Mouse (Mus musculus) forebrain, postnatal 0 days (tissue): ENCODE results near the gene Atg4d. TPM values are rescaled to one million over a fixed set of nuclear protein-coding genes. Genes with fewer than 3 reads are reported as not detected.
"Not testable (repeated sequence)": the region's sequence is repeated elsewhere in the genome, so short reads cannot be mapped to it uniquely, and the experiment has no call there.

Experiments
- ATAC-seq: fragments of 200-750 bp; cut with Nextera tagmentation; 2 replicates; pipeline ENCODE4 v1.8.0; 2017; ENCODE audit warnings: mild to moderate bottlenecking, moderate library complexity
- DNase-seq: peaks from one replicate; pipeline ENCODE4 v3.0.0-alpha.2; 2015
- H3K27ac ChIP-seq: fragments of 300-500 bp; sonication (generic); 2 replicates; pipeline ENCODE4 v1.5.1; 2014; ENCODE audit warnings: low read depth, mild to moderate bottlenecking, antibody characterized with exemption, low read length, moderate library complexity, mixed read lengths
- H3K27me3 ChIP-seq: fragments of 300-500 bp; sonication (generic); 2 replicates; pipeline ENCODE4 v1.6.1; 2014; ENCODE audit warnings: mild to moderate bottlenecking, low read length, mixed read lengths; ENCODE audit not compliant: insufficient read depth
- H3K36me3 ChIP-seq: fragments of 300-500 bp; sonication (generic); 2 replicates; pipeline ENCODE4 v1.6.1; 2014; ENCODE audit warnings: mild to moderate bottlenecking, moderate library complexity; ENCODE audit not compliant: insufficient read depth
- H3K4me1 ChIP-seq: fragments of 300-500 bp; sonication (generic); 2 replicates; pipeline ENCODE4 v1.6.1; 2014; ENCODE audit warnings: antibody characterized with exemption; ENCODE audit not compliant: insufficient read depth
- H3K4me2 ChIP-seq: fragments of 300-500 bp; sonication (generic); 2 replicates; pipeline ENCODE4 v1.6.1; 2014; ENCODE audit warnings: low read depth, mild to moderate bottlenecking, moderate library complexity
- H3K4me3 ChIP-seq: fragments of 300-500 bp; sonication (generic); 2 replicates; pipeline ENCODE4 v1.5.1; 2014; ENCODE audit warnings: low read depth, low read length, mixed read lengths
- H3K9ac ChIP-seq: fragments of 300-500 bp; sonication (generic); 2 replicates; pipeline ENCODE4 v1.6.1; 2014; ENCODE audit warnings: mild to moderate bottlenecking
- H3K9me3 ChIP-seq: fragments of 300-500 bp; sonication (generic); 2 replicates; pipeline ENCODE4 v1.6.1; 2016; ENCODE audit warnings: low read length
- CTCF ChIP-seq: sonication (generic); IDR thresholded peaks from 2 replicates; pipeline ENCODE4 v1.5.1; 2016; ENCODE audit warnings: antibody characterized with exemption, control low read depth, low read depth
- WGBS: fragments of 180-500 bp; shearing (Covaris S2); extraction: QIAGEN DNeasy Blood & Tissue Kit; methylation state at CpG from one replicate; pipeline ENCODE4 v1.1.7; 2014; 5-methylcytosine and 5-hydroxymethylcytosine counted together
- polyA plus RNA-seq: library from polyadenylated mRNA; unstranded; fragments of >200 nt; fragmentation: Nextera tagmentation; extraction: Ambion mirVana; gene quantifications from 2 replicates; pipeline ENCODE4 v1.2.1, GENCODE M21; 2015
- total RNA-seq: library from RNA; depleted of rRNA; stranded (reverse); fragments of >200 nt; gene quantifications from 2 replicates; pipeline ENCODE4 v1.2.3, GENCODE M21; 2014

Gene Atg4d
- total and polyA plus RNA-seq, 2 experiments from 2014 or later = 18.7 to 26.4 TPM

DNA sequence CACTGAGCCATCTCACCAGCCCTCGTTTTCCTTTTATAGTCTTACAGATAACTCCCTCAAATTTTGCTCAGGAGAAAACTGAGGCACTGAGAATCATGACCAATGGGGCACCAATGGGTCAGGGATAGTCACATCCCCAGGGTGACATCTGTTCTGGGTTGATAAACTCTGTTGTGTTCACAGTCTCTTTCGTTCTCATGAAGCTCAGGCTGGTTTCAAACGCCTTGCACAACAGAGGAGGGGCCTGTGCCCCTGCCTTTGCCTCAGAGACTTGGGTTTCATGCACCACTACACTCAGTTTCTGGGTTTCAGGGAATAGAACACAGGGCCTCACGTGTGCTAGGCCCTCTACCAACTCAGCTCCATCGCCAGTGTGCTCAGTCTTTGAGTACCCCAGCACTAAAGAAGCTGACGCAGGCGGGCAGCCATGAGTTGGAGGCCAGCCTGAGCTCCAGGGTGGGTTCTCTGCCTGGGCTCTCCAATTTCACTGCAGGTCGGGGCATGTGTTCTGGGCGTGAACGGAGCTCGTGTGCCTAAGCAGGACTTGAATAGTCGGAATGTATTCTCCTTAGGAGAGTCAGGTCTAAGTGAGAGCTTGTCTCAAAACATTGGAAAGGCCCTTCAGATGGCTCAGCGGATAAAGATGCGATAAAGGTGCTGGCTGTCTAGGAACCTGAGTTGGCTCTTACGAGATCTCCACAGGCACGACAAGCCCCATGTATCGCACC is 657 bp upstream of the Atg4d start:
- no peak for DNase-seq
- Histone ChIP-seq H3K36me3 (peaks cover 15% of the 10 kb centered on the region), H3K4me2 (peak overlapping the region; percentile 86), H3K9me3 (no peaks in the 10 kb centered on the region), H3K4me3 (peak overlapping the region; percentile 93), H3K27me3 (no peaks in the 10 kb centered on the region), H3K27ac (peak overlapping the region; percentile 66), H3K4me1 (peaks cover 11% of the 10 kb centered on the region; the same call in 1 of the 2 replicates), H3K9ac (peak overlapping the region; percentile 90)
- WGBS = 18% methylated on average over 17 of the region's 17 CpGs
- TF ChIP-seq CTCF = no peak
- peak; percentile 17; the same call in 1 of the 2 replicates for ATAC-seq

DNA sequence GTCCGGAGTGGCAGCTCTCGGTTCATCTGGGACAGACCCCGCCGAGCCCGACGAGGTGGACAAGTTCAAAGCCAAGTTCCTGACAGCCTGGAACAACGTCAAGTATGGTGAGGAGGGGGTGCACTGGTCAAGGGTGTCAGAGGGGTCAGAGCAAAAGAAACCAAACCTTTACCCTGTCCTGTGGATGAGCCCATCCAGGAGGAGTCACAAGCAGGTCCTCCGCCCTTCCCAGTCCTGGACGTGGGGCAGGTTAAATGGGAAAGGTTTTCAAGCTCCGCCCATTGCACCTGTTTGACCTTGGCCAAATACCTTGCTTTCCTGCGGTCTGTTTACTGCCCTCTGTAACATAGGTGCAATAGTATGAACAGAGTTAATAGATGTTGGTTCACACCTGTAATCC is 518 bp downstream of the Atg4d start:
- 6% methylated on average over 11 of the region's 11 CpGs for WGBS
- DNase-seq = no peak
- H3K4me1 ChIP-seq = peaks cover 11% of the 10 kb centered on the region; the same call in 1 of the 2 replicates
- H3K9me3 ChIP-seq = no peaks in the 10 kb centered on the region
- H3K27me3 ChIP-seq = no peaks in the 10 kb centered on the region
- H3K27ac ChIP-seq = peak overlapping the region; percentile 79
- peak overlapping the region; percentile 93 for H3K4me3 ChIP-seq
- peak overlapping the region; percentile 90 for H3K9ac ChIP-seq
- H3K36me3 ChIP-seq = peaks cover 25% of the 10 kb centered on the region
- H3K4me2 ChIP-seq = peak overlapping the region; percentile 86
- TF ChIP-seq CTCF = no peak
- no peak for ATAC-seq

DNA sequence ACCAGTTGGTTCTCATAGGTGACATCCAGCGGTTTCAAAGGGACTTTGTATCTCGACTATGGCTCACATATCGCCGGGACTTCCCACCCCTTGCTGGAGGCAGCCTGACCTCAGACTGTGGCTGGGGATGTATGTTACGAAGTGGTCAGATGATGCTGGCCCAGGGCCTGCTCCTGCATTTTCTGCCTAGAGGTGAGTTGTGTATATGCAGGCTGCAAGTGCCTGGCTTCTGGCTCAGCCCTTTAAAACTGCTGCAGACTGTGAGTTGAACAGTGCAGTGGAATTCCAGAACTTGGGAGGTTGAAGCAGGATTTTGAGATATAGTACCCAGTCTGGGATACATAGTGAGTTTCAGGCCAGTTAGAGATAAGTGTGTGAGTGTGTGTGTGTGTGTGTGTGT is 1.8 kb downstream of the Atg4d start:
- H3K36me3 ChIP-seq = peaks cover 38% of the 10 kb centered on the region
- H3K4me3 ChIP-seq = no peak overlapping the region
- ATAC-seq (no peak), DNase-seq (no peak)
- peaks cover 11% of the 10 kb centered on the region; the same call in 1 of the 2 replicates for H3K4me1 ChIP-seq
- no peak overlapping the region for H3K27ac ChIP-seq
- 95% methylated on average over 5 of the region's 5 CpGs for WGBS
- H3K4me2 ChIP-seq = no peak overlapping the region
- H3K27me3 ChIP-seq = no peaks in the 10 kb centered on the region
- no peak overlapping the region for H3K9ac ChIP-seq
- TF ChIP-seq CTCF = no peak
- H3K9me3 ChIP-seq = no peaks in the 10 kb centered on the region

DNA sequence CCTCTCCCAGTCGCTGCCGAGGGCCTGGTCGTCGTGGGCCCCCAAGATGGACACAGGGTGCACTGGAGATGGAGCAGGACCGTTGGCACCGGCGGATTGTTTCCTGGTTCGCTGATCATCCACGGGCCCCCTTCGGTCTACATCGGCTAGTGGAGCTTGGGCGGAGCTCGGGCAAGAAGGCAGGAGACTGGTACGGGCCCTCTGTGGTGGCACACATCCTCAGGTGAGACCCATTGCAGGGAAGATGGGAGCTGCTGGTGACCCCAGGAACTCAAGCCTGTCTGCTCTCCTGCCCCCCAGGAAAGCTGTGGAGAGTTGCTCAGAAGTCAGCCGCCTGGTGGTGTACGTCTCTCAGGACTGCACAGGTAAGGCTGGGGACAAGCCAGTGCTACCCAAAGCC is 3.2 kb downstream of the Atg4d start:
- no peak for ATAC-seq
- Histone ChIP-seq H3K9ac (no peak overlapping the region), H3K27me3 (no peaks in the 10 kb centered on the region), H3K27ac (no peak overlapping the region), H3K4me3 (no peak overlapping the region), H3K4me2 (no peak overlapping the region), H3K36me3 (peaks cover 52% of the 10 kb centered on the region), H3K9me3 (no peaks in the 10 kb centered on the region), H3K4me1 (peaks cover 11% of the 10 kb centered on the region; the same call in 1 of the 2 replicates)
- 94% methylated on average over 16 of the region's 16 CpGs for WGBS
- no peak for DNase-seq
- no peak for TF ChIP-seq CTCF

DNA sequence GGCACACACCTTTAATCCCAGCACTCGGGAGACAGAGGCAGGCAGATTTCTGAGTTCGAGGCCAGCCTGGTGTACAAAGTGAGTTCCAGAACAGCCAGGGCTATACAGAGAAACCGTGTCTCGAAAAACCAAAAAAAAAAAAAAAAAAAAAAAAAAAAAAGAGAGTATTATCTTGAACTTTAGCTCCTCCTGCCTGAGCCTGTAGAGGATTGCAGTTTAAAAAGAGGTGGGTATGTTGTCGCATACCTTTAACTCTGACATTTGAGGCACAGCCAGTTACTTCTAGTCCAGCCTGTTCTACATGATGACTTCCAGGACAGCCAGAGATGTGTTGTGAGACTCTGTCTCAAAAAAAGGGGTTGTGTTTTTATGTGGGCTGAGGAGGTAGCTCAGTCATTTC is 4.5 kb downstream of the Atg4d start:
- H3K4me2 ChIP-seq, H3K4me3 ChIP-seq, DNase-seq, ATAC-seq, H3K9me3 ChIP-seq, H3K27me3 ChIP-seq, H3K27ac ChIP-seq, H3K9ac ChIP-seq: not testable (repeated sequence)
- Histone ChIP-seq H3K4me1 (peaks cover 11% of the 10 kb centered on the region; the same call in 1 of the 2 replicates), H3K36me3 (peaks cover 65% of the 10 kb centered on the region)
- 86% methylated on average over 5 of the region's 5 CpGs for WGBS

DNA sequence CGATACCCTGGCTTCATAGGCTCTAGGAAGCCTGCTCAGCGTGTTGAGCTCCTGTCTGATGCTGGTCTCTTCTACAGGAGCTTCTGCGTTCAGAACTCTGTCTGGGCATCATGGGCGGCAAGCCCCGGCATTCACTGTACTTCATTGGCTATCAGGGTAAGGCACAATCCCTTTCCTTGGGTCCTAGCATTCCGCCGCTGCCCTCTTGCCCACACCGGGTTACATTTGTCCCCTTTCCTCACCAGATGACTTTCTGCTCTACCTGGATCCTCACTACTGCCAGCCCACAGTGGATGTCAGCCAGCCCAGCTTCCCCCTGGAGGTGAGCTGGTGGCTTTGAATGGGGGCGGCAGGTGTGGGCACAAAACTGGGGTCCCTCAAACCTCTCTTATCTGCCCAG is 7.3 kb downstream of the Atg4d start:
- Histone ChIP-seq H3K4me3 (no peak overlapping the region), H3K4me2 (no peak overlapping the region), H3K36me3 (peaks cover 90% of the 10 kb centered on the region), H3K27me3 (no peaks in the 10 kb centered on the region), H3K9ac (no peak overlapping the region), H3K27ac (no peak overlapping the region), H3K4me1 (no peaks in the 10 kb centered on the region), H3K9me3 (no peaks in the 10 kb centered on the region)
- ATAC-seq (no peak), DNase-seq (no peak)
- WGBS = 90% methylated on average over 9 of the region's 9 CpGs
- no peak for TF ChIP-seq CTCF

DNA sequence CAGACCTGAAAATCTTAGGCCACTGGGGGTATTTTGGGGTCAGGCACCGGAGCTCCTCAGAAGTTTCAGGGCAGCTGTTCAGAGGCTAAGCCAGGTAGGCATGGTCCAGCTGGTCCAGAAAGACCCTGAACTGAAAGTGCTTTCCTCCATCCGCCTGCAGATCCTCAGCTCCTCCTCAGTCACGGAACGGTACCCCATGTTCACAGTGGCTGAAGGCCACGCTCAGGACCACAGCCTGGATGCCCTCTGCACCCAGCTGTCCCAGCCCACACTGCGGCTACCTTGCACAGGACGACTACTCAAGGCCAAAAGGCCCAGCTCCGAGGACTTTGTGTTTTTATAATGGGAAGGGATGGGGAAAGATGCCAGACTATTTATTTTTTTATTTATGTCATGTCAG is 8.0 kb downstream of the Atg4d start:
- WGBS = 92% methylated on average over 8 of the region's 8 CpGs

More for the DNA sequence above, 8.0 kb downstream of the Atg4d start:
- no peaks in the 10 kb centered on the region for H3K4me1 ChIP-seq
- peaks cover 95% of the 10 kb centered on the region for H3K36me3 ChIP-seq
- no peak for TF ChIP-seq CTCF
- no peak overlapping the region for H3K9ac ChIP-seq
- DNase-seq = no peak
- ATAC-seq = no peak
- H3K27ac ChIP-seq = no peak overlapping the region
- no peaks in the 10 kb centered on the region for H3K9me3 ChIP-seq
- no peak overlapping the region for H3K4me2 ChIP-seq
- no peaks in the 10 kb centered on the region for H3K27me3 ChIP-seq
- H3K4me3 ChIP-seq = no peak overlapping the region
